In the genomic region with DNA sequence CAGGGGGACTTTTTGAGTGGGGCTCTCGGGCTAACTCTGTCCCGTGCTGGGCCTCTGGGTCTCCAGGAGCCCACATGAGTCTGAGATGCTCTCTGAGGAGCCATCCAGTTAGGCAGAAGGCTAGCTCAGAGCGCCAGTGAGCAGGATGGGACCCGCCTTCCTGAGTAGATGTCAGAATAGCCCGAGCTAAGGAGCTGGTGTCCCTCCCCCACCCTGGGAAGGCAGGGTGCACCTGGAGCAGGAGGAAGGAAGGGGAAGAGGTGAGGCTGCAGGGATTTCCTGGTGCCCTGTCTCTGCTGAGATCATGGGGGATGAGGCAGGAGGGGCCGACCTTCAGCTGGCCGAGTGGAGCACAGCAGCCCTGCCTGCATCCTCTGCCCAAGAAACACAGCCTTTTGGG, we compare ENCODE assay signal across 9 mouse cellular contexts. TPM values are rescaled to one million over a fixed set of nuclear protein-coding genes. Genes with fewer than 3 reads are reported as not detected.
A peak's percentile ranks its signal among the peaks of the same experiment; 100 is the strongest.
DNase-seq lines count a peak whose midpoint lies in the region; ATAC-seq and TF ChIP-seq lines count a peak whose summit lies in the region.
"Had no signal": no experiment of that assay in that cellular context is flagged by ENCODE, and none has a peak within 500 bp of the region (broad histone marks: within the 10 kb centered on the region; RNA-seq: fewer than 3 reads in every experiment).

No protein-coding gene starts in this region.

- H3K36me3 ChIP-seq in ES-E14 (ENCODE audit: control insufficient read depth, insufficient read depth, low read length, poor library complexity, severe bottlenecking) = no peaks in the 10 kb centered on the region
- H3K36me3 ChIP-seq in embryonic facial prominence, embryonic 10.5 days (replicated peaks) = no peaks in the 10 kb centered on the region
- no peaks in the 10 kb centered on the region for H3K36me3 ChIP-seq in hindbrain, embryonic 13.5 days
- H3K36me3 ChIP-seq in liver, embryonic 11.5 days (ENCODE audit: control insufficient read depth, insufficient read depth, low read length) = no peaks in the 10 kb centered on the region

- DNase-seq in ES-E14 (ENCODE audit: low read depth, low spot score) = no peak
- peak; percentile 40 for DNase-seq in embryonic facial prominence, embryonic 10.5 days (ENCODE audit: low spot score)
- no peak for DNase-seq in liver, embryonic 11.5 days (ENCODE audit: low spot score)
- no peak for DNase-seq in urinary bladder, postnatal 4 days (ENCODE audit: low spot score in 2 of 2)
- DNase-seq in cerebellum, adult 8-10 months = no peak

- in situ Hi-C loops in ES-E14 (cut with MboI; ENCODE audit: low sequenced_read_pairs in 2 of 2, unreplicated experiment in 2 of 2) = no loop called here

- H3K9me3 ChIP-seq in ES-E14 (ENCODE audit: control insufficient read depth, insufficient read depth, low read depth, low read length) = no peaks in the 10 kb centered on the region
- H3K9me3 ChIP-seq in embryonic facial prominence, embryonic 10.5 days = no peaks in the 10 kb centered on the region
- H3K9me3 ChIP-seq in hindbrain, embryonic 13.5 days = no peaks in the 10 kb centered on the region
- H3K9me3 ChIP-seq in liver, embryonic 11.5 days (ENCODE audit: control insufficient read depth, low read length) = no peaks in the 10 kb centered on the region

- TF ChIP-seq CTCF in olfactory bulb, adult 2 months (IDR thresholded peaks at IDR 0.05; ENCODE audit: insufficient read depth, low read depth, low read length) = no peak

- TF ChIP-seq POLR2A in olfactory bulb, adult 2 months (IDR thresholded peaks at IDR 0.05; ENCODE audit: insufficient read depth, low read depth, low read length) = no peak

- no peaks in the 10 kb centered on the region for H3K27me3 ChIP-seq in embryonic facial prominence, embryonic 10.5 days (replicated peaks; ENCODE audit: low read depth, poor library complexity, severe bottlenecking)
- H3K27me3 ChIP-seq in hindbrain, embryonic 13.5 days = no peaks in the 10 kb centered on the region
- H3K27me3 ChIP-seq in liver, embryonic 11.5 days (replicated peaks; ENCODE audit: control insufficient read depth, insufficient read depth, low read length) = no peaks in the 10 kb centered on the region

- H3K4me3 ChIP-seq in ES-E14 (ENCODE audit: insufficient read depth in 1 of 2, low read depth in 1 of 2, low read length in 2 of 2, poor library complexity in 1 of 2, severe bottlenecking in 1 of 2) = no peak overlapping the region
- peak overlapping the region; percentile 55 for H3K4me3 ChIP-seq in embryonic facial prominence, embryonic 10.5 days
- peak overlapping the region; percentile 35 for H3K4me3 ChIP-seq in hindbrain, embryonic 13.5 days
- H3K4me3 ChIP-seq in liver, embryonic 11.5 days (ENCODE audit: low read depth, low read length) = peak overlapping the region; percentile 35
- H3K4me3 ChIP-seq in olfactory bulb, adult 2 months (ENCODE audit: insufficient read depth, low read depth, low read length) = 0 out of 2 replicates have a peak overlapping the region, but pooled peaks have one; percentile 9
- H3K4me3 ChIP-seq: myocyte had no signal

- 0 out of 2 replicates have a peak overlapping the region, but pooled peaks have one; percentile 4 for H3K9ac ChIP-seq in ES-E14 (ENCODE audit: insufficient read depth, low read depth, low read length, poor library complexity, severe bottlenecking)
- no peak overlapping the region; the same call in 1 of the 2 replicates for H3K9ac ChIP-seq in hindbrain, embryonic 13.5 days
- no peak overlapping the region; the same call in 1 of the 2 replicates for H3K9ac ChIP-seq in liver, embryonic 11.5 days (ENCODE audit: low read depth, low read length)

- peak overlapping the region; percentile 54 for H3K4me2 ChIP-seq in hindbrain, embryonic 13.5 days
- peak overlapping the region; percentile 62 for H3K4me2 ChIP-seq in liver, embryonic 11.5 days

- peaks cover 2 to 5% of the 10 kb centered on the region in 2 experiments; a peak in 2 of 4 replicates for H3K4me1 ChIP-seq in ES-E14 (ENCODE audit: control insufficient read depth in 2 of 2, insufficient read depth in 2 of 2, low read length in 2 of 2, poor library complexity in 1 of 2)
- peaks cover 69% of the 10 kb centered on the region for H3K4me1 ChIP-seq in embryonic facial prominence, embryonic 10.5 days
- peaks cover 21% of the 10 kb centered on the region for H3K4me1 ChIP-seq in hindbrain, embryonic 13.5 days (replicated peaks)
- H3K4me1 ChIP-seq in liver, embryonic 11.5 days (replicated peaks; ENCODE audit: control insufficient read depth, insufficient read depth, low read length) = peaks cover 17% of the 10 kb centered on the region
- H3K4me1 ChIP-seq in olfactory bulb, adult 2 months (ENCODE audit: control insufficient read depth, insufficient read depth, low read length) = peaks cover 3% of the 10 kb centered on the region; the same call in 1 of the 2 replicates

- no peak overlapping the region for H3K27ac ChIP-seq in ES-E14 (ENCODE audit: insufficient read depth, low read depth, low read length, poor library complexity, severe bottlenecking)
- H3K27ac ChIP-seq in embryonic facial prominence, embryonic 10.5 days (replicated peaks) = peak overlapping the region; percentile 82
- peak overlapping the region; percentile 18; the same call in 1 of the 2 replicates for H3K27ac ChIP-seq in hindbrain, embryonic 13.5 days
- no peak overlapping the region for H3K27ac ChIP-seq in liver, embryonic 11.5 days (ENCODE audit: low read depth, low read length)
- no peak overlapping the region for H3K27ac ChIP-seq in olfactory bulb, adult 2 months (ENCODE audit: insufficient read depth, low read depth, low read length)

- WGBS in embryonic facial prominence, embryonic 10.5 days = 46% methylated on average over 7 of the region's 7 CpGs
- WGBS in hindbrain, embryonic 13.5 days = 51% methylated on average over 7 of the region's 7 CpGs
- 48% methylated on average over 7 of the region's 7 CpGs for WGBS in liver, embryonic 11.5 days
- WGBS in olfactory bulb, adult 2 months = 67% methylated on average over 7 of the region's 7 CpGs

- ATAC-seq in hindbrain, embryonic 13.5 days (ENCODE audit: low FRiP score) = no peak
- ATAC-seq in liver, embryonic 11.5 days (replicated peaks; ENCODE audit: low FRiP score) = 0 out of 2 replicates have a peak, but pooled peaks have one; percentile 13
- no peak for ATAC-seq in erythroid progenitor cell, adult 5-6 weeks (replicated peaks; ENCODE audit: low FRiP score, poor library complexity, severe bottlenecking)

RNA-seq across cellular contexts. Expression of gene Sh2d3c, which starts 7.6 kb away (rescaled TPM):
- 1.7 and 1.8 TPM in 2 replicates for total RNA-seq in ES-E14 (2012; rRNA removed)
- polyA plus RNA-seq in embryonic facial prominence, embryonic 10.5 days (2016; fragmentation: Nextera tagmentation; extraction: Ambion mirVana) = 27.1 and 27.5 TPM in 2 replicates
- 41.8 and 50.5 TPM in 2 replicates for polyA plus RNA-seq in hindbrain, embryonic 13.5 days (2015; fragmentation: Nextera tagmentation; extraction: Ambion mirVana)
- polyA plus RNA-seq in liver, embryonic 11.5 days (2014; fragmentation: Nextera tagmentation; extraction: Ambion mirVana) = 13.4 and 14.2 TPM in 2 replicates
- not detected in 2 replicates for polyA plus RNA-seq in olfactory bulb, adult 2 months (2012; ENCODE audit: insufficient read depth, insufficient read length, low replicate concordance, missing spikeins)
- total RNA-seq in erythroid progenitor cell, adult 5-6 weeks (2015; ENCODE audit: low replicate concordance) = 8.6 and 10.5 TPM in 2 replicates
- 1.5 and 3.3 TPM in 2 replicates for total RNA-seq in erythroid progenitor cell, adult 5-6 weeks (2017; ENCODE audit: low replicate concordance)

RNA-seq across cellular contexts. Expression of gene 6330409D20Rik, which starts 12.4 kb away (rescaled TPM):
- not detected in 2 replicates for total RNA-seq in ES-E14 (2012; rRNA removed)
- polyA plus RNA-seq in embryonic facial prominence, embryonic 10.5 days (2016; fragmentation: Nextera tagmentation; extraction: Ambion mirVana) = 0.52 and 0.57 TPM in 2 replicates
- 3.3 and 3.7 TPM in 2 replicates for polyA plus RNA-seq in hindbrain, embryonic 13.5 days (2015; fragmentation: Nextera tagmentation; extraction: Ambion mirVana)
- 0.22 TPM in 1 of 2 replicates, not detected in the other for polyA plus RNA-seq in liver, embryonic 11.5 days (2014; fragmentation: Nextera tagmentation; extraction: Ambion mirVana)
- not detected in 2 replicates for polyA plus RNA-seq in olfactory bulb, adult 2 months (2012; ENCODE audit: insufficient read depth, insufficient read length, low replicate concordance, missing spikeins)
- total RNA-seq in erythroid progenitor cell, adult 5-6 weeks (2015; ENCODE audit: low replicate concordance) = not detected in 2 replicates
- total RNA-seq in erythroid progenitor cell, adult 5-6 weeks (2017; ENCODE audit: low replicate concordance) = not detected in 2 replicates
- polyA plus RNA-seq: myocyte had no signal

RNA-seq across cellular contexts. Expression of gene Cdk9, which starts 15.6 kb away (rescaled TPM):
- total RNA-seq in ES-E14 (2012; rRNA removed) = 68.0 and 72.4 TPM in 2 replicates
- 130 and 135 TPM in 2 replicates for polyA plus RNA-seq in embryonic facial prominence, embryonic 10.5 days (2016; fragmentation: Nextera tagmentation; extraction: Ambion mirVana)
- polyA plus RNA-seq in hindbrain, embryonic 13.5 days (2015; fragmentation: Nextera tagmentation; extraction: Ambion mirVana) = 74.9 and 81.9 TPM in 2 replicates
- polyA plus RNA-seq in liver, embryonic 11.5 days (2014; fragmentation: Nextera tagmentation; extraction: Ambion mirVana) = 83.4 and 84.5 TPM in 2 replicates
- polyA plus RNA-seq in olfactory bulb, adult 2 months (2012; ENCODE audit: insufficient read depth, insufficient read length, low replicate concordance, missing spikeins) = 509 TPM in 1 of 2 replicates, not detected in the other
- 17.2 and 33.9 TPM in 2 replicates for total RNA-seq in erythroid progenitor cell, adult 5-6 weeks (2015; ENCODE audit: low replicate concordance)
- 26.2 and 29.3 TPM in 2 replicates for total RNA-seq in erythroid progenitor cell, adult 5-6 weeks (2017; ENCODE audit: low replicate concordance)

RNA-seq across cellular contexts. Expression of gene Fpgs, which starts 24.5 kb away (rescaled TPM):
- 61.2 and 84.6 TPM in 2 replicates for total RNA-seq in ES-E14 (2012; rRNA removed)
- 33.5 and 35.5 TPM in 2 replicates for polyA plus RNA-seq in embryonic facial prominence, embryonic 10.5 days (2016; fragmentation: Nextera tagmentation; extraction: Ambion mirVana)
- 14.5 and 16.4 TPM in 2 replicates for polyA plus RNA-seq in hindbrain, embryonic 13.5 days (2015; fragmentation: Nextera tagmentation; extraction: Ambion mirVana)
- 46.2 and 47.1 TPM in 2 replicates for polyA plus RNA-seq in liver, embryonic 11.5 days (2014; fragmentation: Nextera tagmentation; extraction: Ambion mirVana)
- polyA plus RNA-seq in olfactory bulb, adult 2 months (2012; ENCODE audit: insufficient read depth, insufficient read length, low replicate concordance, missing spikeins) = not detected in 2 replicates
- total RNA-seq in erythroid progenitor cell, adult 5-6 weeks (2015; ENCODE audit: low replicate concordance) = not detected in 2 replicates
- total RNA-seq in erythroid progenitor cell, adult 5-6 weeks (2017; ENCODE audit: low replicate concordance) = 1.5 and 3.7 TPM in 2 replicates

RNA-seq across cellular contexts. Expression of gene Tor2a, which starts 28.6 kb away (rescaled TPM):
- total RNA-seq in ES-E14 (2012; rRNA removed) = 75.9 and 124 TPM in 2 replicates
- 48.9 and 53.5 TPM in 2 replicates for polyA plus RNA-seq in embryonic facial prominence, embryonic 10.5 days (2016; fragmentation: Nextera tagmentation; extraction: Ambion mirVana)
- polyA plus RNA-seq in hindbrain, embryonic 13.5 days (2015; fragmentation: Nextera tagmentation; extraction: Ambion mirVana) = 54.2 and 54.4 TPM in 2 replicates
- 57.2 and 60.5 TPM in 2 replicates for polyA plus RNA-seq in liver, embryonic 11.5 days (2014; fragmentation: Nextera tagmentation; extraction: Ambion mirVana)
- polyA plus RNA-seq in olfactory bulb, adult 2 months (2012; ENCODE audit: insufficient read depth, insufficient read length, low replicate concordance, missing spikeins) = not detected in 2 replicates
- total RNA-seq in erythroid progenitor cell, adult 5-6 weeks (2015; ENCODE audit: low replicate concordance) = 2.9 and 4.2 TPM in 2 replicates
- 0.91 and 4.5 TPM in 2 replicates for total RNA-seq in erythroid progenitor cell, adult 5-6 weeks (2017; ENCODE audit: low replicate concordance)

Comparison
In these comparisons a context has a peak if more than half of its experiments do, and no peak if none do; other contexts are left out.
1. H3K27ac ChIP-seq: peak in embryonic facial prominence, embryonic 10.5 days (single experiment) and hindbrain, embryonic 13.5 days (single experiment); none in ES-E14 (single experiment), liver, embryonic 11.5 days (single experiment) and olfactory bulb, adult 2 months (single experiment).
2. H3K4me3 ChIP-seq: peak in embryonic facial prominence, embryonic 10.5 days (single experiment), hindbrain, embryonic 13.5 days (single experiment), liver, embryonic 11.5 days (single experiment) and olfactory bulb, adult 2 months (single experiment); none in ES-E14 (0 of 2).